Mouse (Mus musculus) kidney, postnatal 0 days (tissue): ENCODE measurements at regions not wholly inside any gene's neighbourhood (a gene's known extent, or its start where the extent isn't known, plus 50 kb on each side); places are given as distances from the start of the nearest gene placed in this dataset.

ENCODE experiments used
- ATAC-seq: fragments of 200-750 bp; cut with Nextera tagmentation; replicated peaks from 2 replicates; pipeline ENCODE4 v1.8.0; 2017; ENCODE audit warnings: low read depth, moderate number of reproducible peaks, moderate TSS enrichment, moderate library complexity; ENCODE audit not compliant: low FRiP score
- DNase-seq: peaks from one replicate; pipeline ENCODE4 v3.0.0-alpha.2; 2016; ENCODE audit warnings: low spot score
- H3K27ac ChIP-seq: fragments of 300-500 bp; sonication (generic); 2 replicates; pipeline ENCODE4 v1.5.1; 2014; ENCODE audit warnings: mild to moderate bottlenecking
- H3K27me3 ChIP-seq: fragments of 300-500 bp; sonication (generic); 2 replicates; pipeline ENCODE4 v1.6.1; 2014; ENCODE audit warnings: low read length, mixed read lengths; ENCODE audit not compliant: insufficient read depth
- H3K36me3 ChIP-seq: fragments of 300-500 bp; sonication (generic); 2 replicates; pipeline ENCODE4 v1.6.1; 2014; ENCODE audit warnings: low read length, mixed read lengths; ENCODE audit not compliant: insufficient read depth
- H3K4me1 ChIP-seq: fragments of 300-500 bp; sonication (generic); replicated peaks from 2 replicates; pipeline ENCODE4 v1.6.1; 2014; ENCODE audit warnings: antibody characterized with exemption, low read length, mixed read lengths; ENCODE audit not compliant: insufficient read depth
- H3K4me2 ChIP-seq: fragments of 300-500 bp; sonication (generic); 2 replicates; pipeline ENCODE4 v1.6.1; 2014; ENCODE audit warnings: mild to moderate bottlenecking, low read length, moderate library complexity, mixed read lengths
- H3K4me3 ChIP-seq: fragments of 300-500 bp; sonication (generic); replicated peaks from 2 replicates; pipeline ENCODE4 v1.5.1; 2014; ENCODE audit warnings: low read depth, low read length
- H3K9ac ChIP-seq: fragments of 300-500 bp; sonication (generic); 2 replicates; pipeline ENCODE4 v1.6.1; 2014; ENCODE audit warnings: low read depth, low read length
- H3K9me3 ChIP-seq: fragments of 300-500 bp; sonication (generic); replicated peaks from 2 replicates; pipeline ENCODE4 v1.6.1; 2016; ENCODE audit warnings: low read length, inconsistent platforms, mixed read lengths
- CTCF ChIP-seq: IDR thresholded peaks from 2 replicates; pipeline ENCODE4 v1.5.1; 2016; ENCODE audit warnings: antibody characterized with exemption, low read depth, mild to moderate bottlenecking, moderate library complexity
- WGBS: fragments of 180-500 bp; shearing (Covaris S2); extraction: QIAGEN DNeasy Blood & Tissue Kit; methylation state at CpG from one replicate; pipeline ENCODE4 v1.1.7; 2014; 5-methylcytosine and 5-hydroxymethylcytosine counted together

- H3K4me3 ChIP-seq: no peak overlapping the region
- DNase-seq: no peak
- 73% methylated on average over 4 of the region's 4 CpGs for WGBS
Measured at GRCm38 (mm10) chr9:86015841-86016240, 173.7 kb downstream of the Tpbg start.

GRCm38 (mm10) chr9:86020133-86020532, 178.0 kb downstream of the Tpbg start:
- Histone ChIP-seq H3K36me3 (no peaks in the 10 kb centered on the region), H3K27ac (no peak overlapping the region), H3K4me3 (no peak overlapping the region), H3K4me2 (no peak overlapping the region), H3K9ac (no peak overlapping the region), H3K27me3 (no peaks in the 10 kb centered on the region), H3K4me1 (no peaks in the 10 kb centered on the region), H3K9me3 (no peaks in the 10 kb centered on the region)
- no peak for ATAC-seq
- no peak for TF ChIP-seq CTCF
- 88% methylated on average over 6 of the region's 6 CpGs for WGBS
- no peak for DNase-seq

More at GRCm38 (mm10) chr9:86015841-86016240, 173.7 kb downstream of the Tpbg start:
- Histone ChIP-seq H3K9ac (no peak overlapping the region), H3K9me3 (no peaks in the 10 kb centered on the region), H3K36me3 (no peaks in the 10 kb centered on the region), H3K4me1 (no peaks in the 10 kb centered on the region), H3K27me3 (no peaks in the 10 kb centered on the region), H3K4me2 (no peak overlapping the region), H3K27ac (no peak overlapping the region)
- no peak for TF ChIP-seq CTCF
- no peak for ATAC-seq

- no peak for TF ChIP-seq CTCF
- H3K4me1 ChIP-seq: no peaks in the 10 kb centered on the region
- H3K27ac ChIP-seq: no peak overlapping the region
- no peaks in the 10 kb centered on the region for H3K9me3 ChIP-seq
- ATAC-seq (no peak), DNase-seq (no peak)
- H3K4me3 ChIP-seq: no peak overlapping the region
- WGBS: 83% methylated on average over 4 of the region's 4 CpGs
- H3K9ac ChIP-seq: no peak overlapping the region
- no peaks in the 10 kb centered on the region for H3K36me3 ChIP-seq
- H3K27me3 ChIP-seq: no peaks in the 10 kb centered on the region
- no peak overlapping the region for H3K4me2 ChIP-seq
Measured at GRCm38 (mm10) chr9:86020765-86021164, 178.6 kb downstream of the Tpbg start.

GRCm38 (mm10) chr9:86030738-86031137, 188.6 kb downstream of the Tpbg start:
- H3K9me3 ChIP-seq: no peaks in the 10 kb centered on the region
- no peak overlapping the region for H3K9ac ChIP-seq
- H3K27me3 ChIP-seq: no peaks in the 10 kb centered on the region
- H3K4me2 ChIP-seq: no peak overlapping the region
- H3K4me1 ChIP-seq: no peaks in the 10 kb centered on the region
- H3K4me3 ChIP-seq: no peak overlapping the region
- H3K27ac ChIP-seq: no peak overlapping the region
- ATAC-seq: no peak
- no peak for DNase-seq
- H3K36me3 ChIP-seq: no peaks in the 10 kb centered on the region
- WGBS: 51% methylated on average over 5 of the region's 5 CpGs
- no peak for TF ChIP-seq CTCF

- no peak overlapping the region for H3K27ac ChIP-seq
- H3K4me2 ChIP-seq: no peak overlapping the region
- WGBS: 56% methylated on average over 4 of the region's 4 CpGs
- ATAC-seq: no peak
- no peaks in the 10 kb centered on the region for H3K9me3 ChIP-seq
- no peaks in the 10 kb centered on the region for H3K27me3 ChIP-seq
- H3K4me3 ChIP-seq: no peak overlapping the region
- H3K36me3 ChIP-seq: no peaks in the 10 kb centered on the region
- TF ChIP-seq CTCF: no peak
- no peaks in the 10 kb centered on the region for H3K4me1 ChIP-seq
- H3K9ac ChIP-seq: no peak overlapping the region
- no peak for DNase-seq
Measured at GRCm38 (mm10) chr9:86044098-86044497, 201.9 kb downstream of the Tpbg start.

GRCm38 (mm10) chr9:86058116-86058515, 215.9 kb downstream of the Tpbg start:
- 75% methylated on average over 4 of the region's 4 CpGs for WGBS
- no peak for TF ChIP-seq CTCF
- no peak for DNase-seq

GRCm38 (mm10) chr9:86060049-86060448, 217.9 kb downstream of the Tpbg start:
- no peaks in the 10 kb centered on the region for H3K4me1 ChIP-seq
- no peaks in the 10 kb centered on the region for H3K9me3 ChIP-seq
- no peak overlapping the region for H3K4me3 ChIP-seq
- WGBS: 49% methylated on average over 6 of the region's 6 CpGs
- DNase-seq: peak; percentile 12
- no peak overlapping the region for H3K9ac ChIP-seq
- H3K27me3 ChIP-seq: no peaks in the 10 kb centered on the region
- ATAC-seq: no peak
- H3K27ac ChIP-seq: no peak overlapping the region
- no peak for TF ChIP-seq CTCF
- H3K4me2 ChIP-seq: no peak overlapping the region
- no peaks in the 10 kb centered on the region for H3K36me3 ChIP-seq

More at GRCm38 (mm10) chr9:86058116-86058515, 215.9 kb downstream of the Tpbg start:
- Histone ChIP-seq H3K4me2 (no peak overlapping the region), H3K27me3 (no peaks in the 10 kb centered on the region), H3K9me3 (no peaks in the 10 kb centered on the region), H3K36me3 (no peaks in the 10 kb centered on the region), H3K4me3 (no peak overlapping the region), H3K27ac (no peak overlapping the region), H3K9ac (no peak overlapping the region), H3K4me1 (no peaks in the 10 kb centered on the region)
- no peak for ATAC-seq
